Mouse (Mus musculus) C2C12 (cell line): ENCODE measurements around the gene Zfp819. TPM values are rescaled to one million over a fixed set of nuclear protein-coding genes. Genes with fewer than 3 reads are reported as not detected.

Source experiments
- H3K27me3 ChIP-seq: one replicate; pipeline ENCODE4 v1.6.1; 2011; ENCODE audit not compliant: control insufficient read depth, insufficient read depth, insufficient read length
- H3K36me3 ChIP-seq: one replicate; pipeline ENCODE4 v1.6.1; 2011; ENCODE audit not compliant: control insufficient read depth, insufficient read depth
- H3K4me3 ChIP-seq: one replicate; pipeline ENCODE4 v1.5.1; 2011; ENCODE audit warnings: mild to moderate bottlenecking, control low read depth; ENCODE audit not compliant: poor library complexity, insufficient read depth, severe bottlenecking
- H3K79me2 ChIP-seq: one replicate; pipeline ENCODE4 v1.6.1; 2011; ENCODE audit not compliant: control insufficient read depth, insufficient read depth
- H3K79me3 ChIP-seq: one replicate; pipeline ENCODE4 v1.6.1; 2011; ENCODE audit warnings: low read depth, control low read depth
- H3ac ChIP-seq: one replicate; pipeline ENCODE3; 2011; ENCODE audit warnings: low read depth; ENCODE audit not compliant: control insufficient read depth, insufficient read length
- CEBPB ChIP-seq: IDR thresholded peaks from one replicate; pipeline ENCODE4 v1.6.1; 2011; ENCODE audit warnings: low read depth, mild to moderate bottlenecking, control low read depth, moderate library complexity
- CTCF ChIP-seq: IDR thresholded peaks from one replicate; pipeline ENCODE4 v1.5.1; 2011; ENCODE audit not compliant: control insufficient read depth, insufficient read depth, insufficient read length
- FOSL1 ChIP-seq: IDR thresholded peaks from one replicate; pipeline ENCODE4 v1.8.0; 2011; ENCODE audit warnings: mild to moderate bottlenecking, low read length; ENCODE audit not compliant: poor library complexity, insufficient read depth, severe bottlenecking
- MAX ChIP-seq: IDR thresholded peaks from one replicate; pipeline ENCODE4 v1.6.1; 2011; ENCODE audit warnings: mild to moderate bottlenecking, control low read depth
- MYOD1 ChIP-seq: IDR thresholded peaks from one replicate; pipeline ENCODE4 v1.6.1; 2011; ENCODE audit warnings: low read depth; ENCODE audit not compliant: control insufficient read depth, insufficient read length
- MYOG ChIP-seq: IDR thresholded peaks from one replicate; pipeline ENCODE4 v1.6.1; 2011; ENCODE audit not compliant: control insufficient read depth, insufficient read length; ENCODE audit errors: extremely low read depth
- USF1 ChIP-seq: IDR thresholded peaks from one replicate; pipeline ENCODE4 v1.6.1; 2011; ENCODE audit warnings: low read depth, mild to moderate bottlenecking, control low read depth, moderate library complexity
- polyA plus RNA-seq: library from polyadenylated mRNA; unstranded; fragments of >200 nt; fragmentation: generic; extraction: Trizol; gene quantifications from one replicate; pipeline ENCODE4 v1.2.1, GENCODE M21; 2012; ENCODE audit warnings: missing spikeins

Gene Zfp819
- polyA plus RNA-seq, 1 experiment = not detected

DNA sequence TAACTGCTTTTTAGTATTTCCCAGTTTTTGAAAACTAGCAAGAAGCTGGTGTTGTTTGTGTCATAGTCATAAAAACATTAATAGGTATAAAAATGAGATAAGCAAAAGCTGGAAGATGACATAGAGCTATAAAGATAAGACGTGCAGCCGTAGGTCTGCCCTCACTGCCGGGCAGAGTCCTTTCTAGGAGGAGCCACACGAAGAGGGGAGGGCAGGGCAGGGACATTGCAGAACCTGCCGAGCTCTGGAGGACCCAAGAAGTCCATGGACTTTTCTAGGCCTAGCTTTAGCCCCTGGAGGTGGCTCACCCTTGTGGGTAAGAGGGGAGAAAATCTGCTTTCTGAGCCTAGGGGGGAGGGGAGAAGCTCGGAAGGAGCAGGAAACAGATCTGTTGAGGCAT, 27.5 kb downstream of the Zfp819 start, which contains the start of gene Ceacam18:
Ceacam18 (plus strand) TSS at position 208 of the 400 bp plus-strand sequence.
- TF ChIP-seq CTCF (no peak), MAX (no peak), FOSL1 (no peak), MYOD1 (no peak), USF1 (no peak), MYOG (no peak), CEBPB (no peak)

DNA sequence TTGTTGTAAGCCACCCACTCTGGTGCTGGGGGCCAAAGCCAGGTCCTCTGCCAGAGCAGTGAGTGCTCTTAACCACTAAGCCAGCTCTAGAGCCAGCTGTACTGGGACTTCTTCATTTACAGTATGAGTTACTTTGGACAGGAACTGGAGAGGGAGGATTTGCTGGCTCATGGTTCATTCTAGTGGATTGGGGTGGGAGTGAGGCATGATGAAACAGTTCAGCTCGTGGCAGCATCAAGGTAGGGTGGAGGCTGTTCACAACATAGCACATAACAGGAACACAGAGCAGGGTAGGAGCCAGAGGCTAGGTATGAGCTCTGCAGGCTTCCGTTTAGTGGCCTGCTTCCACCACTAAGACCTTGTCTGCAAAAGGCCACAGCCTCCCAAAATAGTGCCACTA, 29.2 kb downstream of the Zfp819 start:
- Histone ChIP-seq H3K36me3 (no peaks in the 10 kb centered on the region), H3K79me3 (no peaks in the 10 kb centered on the region), H3K79me2 (no peaks in the 10 kb centered on the region), H3K4me3 (no peak overlapping the region), H3ac (no peak overlapping the region), H3K27me3 (no peaks in the 10 kb centered on the region)
- no peak for TF ChIP-seq CTCF
- TF ChIP-seq FOSL1 = no peak
- TF ChIP-seq USF1 = no peak
- no peak for TF ChIP-seq MAX
- TF ChIP-seq MYOG = no peak
- no peak for TF ChIP-seq MYOD1
- no peak for TF ChIP-seq CEBPB

More for the DNA sequence above, 27.5 kb downstream of the Zfp819 start, which contains the start of gene Ceacam18:
- no peaks in the 10 kb centered on the region for H3K27me3 ChIP-seq
- H3K36me3 ChIP-seq = no peaks in the 10 kb centered on the region
- no peak within 1 kb of the TSS for H3K4me3 ChIP-seq
- no peaks in the 10 kb centered on the region for H3K79me2 ChIP-seq
- no peaks in the 10 kb centered on the region for H3K79me3 ChIP-seq
- no peak within 1 kb of the TSS for H3ac ChIP-seq

DNA sequence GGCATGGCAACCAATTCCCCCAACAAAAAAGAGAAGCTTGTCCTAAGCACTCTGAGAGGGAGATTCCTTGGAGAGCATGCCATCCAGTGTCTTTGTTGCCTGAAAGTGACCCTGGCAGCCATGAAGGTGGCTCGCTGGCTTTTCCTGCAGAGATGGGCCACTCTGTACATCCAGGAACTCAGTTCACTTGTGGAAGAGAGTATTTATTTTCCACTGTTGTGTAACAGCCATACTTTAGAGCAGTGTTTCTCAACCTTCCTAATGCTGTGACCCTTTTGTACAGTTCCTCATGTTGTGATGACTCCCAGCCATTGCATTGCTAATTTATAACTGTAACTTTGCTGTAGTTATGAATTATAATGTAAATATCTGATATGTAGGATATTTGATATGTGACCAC, 30.1 kb downstream of the Zfp819 start:
- no peak overlapping the region for H3K4me3 ChIP-seq
- H3K79me2 ChIP-seq = no peaks in the 10 kb centered on the region
- H3K27me3 ChIP-seq = no peaks in the 10 kb centered on the region
- no peaks in the 10 kb centered on the region for H3K79me3 ChIP-seq
- H3ac ChIP-seq = no peak overlapping the region
- H3K36me3 ChIP-seq = no peaks in the 10 kb centered on the region
- TF ChIP-seq MAX (no peak), MYOD1 (no peak), CTCF (no peak), FOSL1 (no peak), USF1 (no peak)

DNA sequence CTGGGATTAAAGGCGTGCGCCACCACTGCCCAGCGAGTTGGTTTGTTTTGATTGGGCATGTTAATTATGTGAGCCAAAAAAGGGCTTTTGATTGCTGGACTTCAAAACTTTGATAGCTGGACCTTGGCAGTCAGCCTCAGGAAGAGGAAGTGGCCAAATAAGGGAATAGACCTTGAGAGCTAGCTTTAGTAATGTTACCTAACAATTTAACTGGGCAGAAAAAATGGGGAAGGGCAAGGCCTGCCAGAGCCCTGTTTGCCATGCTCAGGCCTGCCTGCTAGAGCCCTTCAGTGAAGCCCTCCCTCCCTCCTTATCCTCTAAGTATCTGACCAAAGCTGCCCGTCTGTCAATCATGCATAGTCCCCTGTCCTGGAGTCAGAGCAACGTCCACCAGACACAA, 35.6 kb downstream of the Zfp819 start:
- H3K79me2 ChIP-seq = no peaks in the 10 kb centered on the region
- TF ChIP-seq MYOG = no peak
- TF ChIP-seq CTCF = no peak
- TF ChIP-seq MYOD1 = no peak
- no peak for TF ChIP-seq FOSL1
- TF ChIP-seq USF1 = no peak
- TF ChIP-seq MAX = no peak
- TF ChIP-seq CEBPB = no peak
- H3K27me3 ChIP-seq = no peaks in the 10 kb centered on the region
- no peak overlapping the region for H3K4me3 ChIP-seq
- no peaks in the 10 kb centered on the region for H3K36me3 ChIP-seq
- H3ac ChIP-seq = no peak overlapping the region
- H3K79me3 ChIP-seq = no peaks in the 10 kb centered on the region

DNA sequence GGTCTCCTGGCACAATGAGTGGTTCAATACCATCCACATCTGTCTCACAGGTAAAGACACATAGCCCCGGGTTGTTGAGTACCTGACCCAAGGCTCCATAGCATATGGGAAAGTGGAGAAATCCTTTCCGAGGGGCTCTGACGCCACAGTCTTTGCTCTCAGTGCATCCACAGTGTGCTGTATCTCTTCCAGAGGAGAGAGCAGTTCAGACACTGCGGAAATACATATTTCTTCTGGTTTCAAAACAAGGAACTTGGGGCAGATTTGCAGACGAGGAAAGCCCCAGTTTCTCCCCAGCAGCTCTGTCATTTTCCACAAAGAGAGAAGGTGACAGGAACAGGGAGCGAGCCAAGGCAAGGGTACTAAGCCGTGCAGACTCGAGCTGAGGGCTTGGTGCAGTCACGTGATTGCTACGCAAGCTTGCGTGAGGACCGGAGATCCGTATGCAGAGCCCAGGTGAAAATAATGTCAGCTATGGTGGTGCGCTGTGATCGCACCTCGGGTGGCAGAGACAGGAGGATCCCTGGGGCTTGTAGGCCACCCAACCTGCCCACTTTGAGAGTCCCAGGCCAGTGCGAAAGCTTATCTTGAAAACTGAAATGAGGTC, 36.2 kb downstream of the Zfp819 start:
- no peaks in the 10 kb centered on the region for H3K79me3 ChIP-seq
- no peaks in the 10 kb centered on the region for H3K27me3 ChIP-seq
- H3K36me3 ChIP-seq = no peaks in the 10 kb centered on the region
- no peak overlapping the region for H3K4me3 ChIP-seq
- H3K79me2 ChIP-seq = no peaks in the 10 kb centered on the region
- H3ac ChIP-seq = no peak overlapping the region
- TF ChIP-seq FOSL1 = no peak
- TF ChIP-seq MYOG = no peak
- no peak for TF ChIP-seq CTCF
- TF ChIP-seq USF1 = no peak
- TF ChIP-seq MYOD1 = no peak
- TF ChIP-seq CEBPB = no peak
